Mouse (Mus musculus): ENCODE data around the gene Shq1. TPM values are rescaled to one million over a fixed set of nuclear protein-coding genes. Genes with fewer than 3 reads are reported as not detected.

Gene Shq1
- polyA plus RNA-seq, 1 experiment from 2014 or later, result 7.7 TPM

DNA sequence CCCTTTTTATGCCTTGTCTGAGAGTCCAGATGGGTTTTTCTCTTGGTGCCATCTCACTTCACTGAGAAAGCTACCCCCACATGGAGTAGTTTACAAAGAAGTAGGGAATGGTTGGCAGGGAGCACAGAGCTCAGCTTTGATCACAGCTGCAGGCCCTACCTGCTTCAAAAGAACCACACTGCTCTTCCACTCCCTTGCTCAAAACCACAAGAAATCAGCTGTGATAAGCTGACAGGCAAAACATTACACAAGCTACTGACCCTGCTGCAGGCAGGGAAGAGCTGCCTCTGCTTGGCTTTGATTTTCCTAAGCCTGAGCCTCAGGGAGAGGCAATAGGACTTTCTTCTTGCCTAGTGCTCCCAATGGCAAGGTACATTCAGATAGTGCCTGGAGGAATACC lies 89.9 kb downstream of the Shq1 start:
- H3K27me3 ChIP-seq (ENCODE audit: control insufficient read depth, insufficient read depth, low read length), result no peaks in the 10 kb centered on the region
- no peak overlapping the region for H3K27ac ChIP-seq (replicated peaks)
- DNase-seq (ENCODE audit: low spot score), result no peak
- no peak for ATAC-seq (ENCODE audit: low FRiP score, low TSS enrichment)
- H3K4me1 ChIP-seq (replicated peaks; ENCODE audit: control insufficient read depth, insufficient read depth), result no peaks in the 10 kb centered on the region
- no peaks in the 10 kb centered on the region for H3K9me3 ChIP-seq (ENCODE audit: control insufficient read depth, low read length)
- TF ChIP-seq CTCF (IDR thresholded peaks at IDR 0.05; ENCODE audit: low read depth) (no peak), EP300 (optimal IDR thresholded peaks at IDR 0.05) (no peak)
- H3K9ac ChIP-seq (ENCODE audit: low read length), result no peak overlapping the region
- no peak overlapping the region for H3K4me3 ChIP-seq (ENCODE audit: low read depth, low read length)
- H3K36me3 ChIP-seq (ENCODE audit: control insufficient read depth, insufficient read depth, low read length), result no peaks in the 10 kb centered on the region
- H3K4me2 ChIP-seq (replicated peaks; ENCODE audit: low read depth), result no peak overlapping the region

DNA sequence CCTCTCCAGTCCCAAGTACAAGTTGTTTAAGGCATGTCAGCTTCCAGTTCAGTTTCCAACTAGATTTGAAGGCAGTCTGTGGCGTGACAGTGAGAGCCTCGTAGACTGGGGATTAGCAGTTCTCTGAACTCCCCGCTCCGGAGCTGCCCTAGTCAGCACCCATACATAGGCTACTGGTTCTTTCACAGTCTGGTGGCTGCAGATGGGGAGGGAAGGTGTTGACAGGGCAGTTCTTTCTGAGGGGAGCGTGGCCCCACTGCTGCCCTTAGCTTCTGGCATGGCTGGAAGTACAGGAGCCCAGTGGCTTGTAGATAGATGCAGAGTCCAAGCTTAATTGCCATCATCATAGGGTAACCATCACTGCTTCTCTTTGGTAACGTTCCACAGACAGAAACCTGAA lies 93.4 kb downstream of the Shq1 start:
- 0 out of 2 replicates have a peak, but pooled peaks cover 2% of the 10 kb centered on the region for H3K36me3 ChIP-seq (ENCODE audit: control insufficient read depth, insufficient read depth, low read length)
- H3K4me2 ChIP-seq (replicated peaks; ENCODE audit: low read depth), result no peak overlapping the region
- no peak overlapping the region for H3K27ac ChIP-seq (replicated peaks)
- no peaks in the 10 kb centered on the region for H3K4me1 ChIP-seq (replicated peaks; ENCODE audit: control insufficient read depth, insufficient read depth)
- no peak for TF ChIP-seq EP300 (optimal IDR thresholded peaks at IDR 0.05)
- TF ChIP-seq CTCF (IDR thresholded peaks at IDR 0.05; ENCODE audit: low read depth), result no peak
- ATAC-seq (ENCODE audit: low FRiP score, low TSS enrichment), result no peak
- no peak overlapping the region for H3K9ac ChIP-seq (ENCODE audit: low read length)
- no peaks in the 10 kb centered on the region for H3K9me3 ChIP-seq (ENCODE audit: control insufficient read depth, low read length)
- DNase-seq (ENCODE audit: low spot score), result no peak
- 93% methylated on average over 6 of the region's 6 CpGs for WGBS
- no peak overlapping the region for H3K4me3 ChIP-seq (ENCODE audit: low read depth, low read length)
- H3K27me3 ChIP-seq (ENCODE audit: control insufficient read depth, insufficient read depth, low read length), result no peaks in the 10 kb centered on the region

DNA sequence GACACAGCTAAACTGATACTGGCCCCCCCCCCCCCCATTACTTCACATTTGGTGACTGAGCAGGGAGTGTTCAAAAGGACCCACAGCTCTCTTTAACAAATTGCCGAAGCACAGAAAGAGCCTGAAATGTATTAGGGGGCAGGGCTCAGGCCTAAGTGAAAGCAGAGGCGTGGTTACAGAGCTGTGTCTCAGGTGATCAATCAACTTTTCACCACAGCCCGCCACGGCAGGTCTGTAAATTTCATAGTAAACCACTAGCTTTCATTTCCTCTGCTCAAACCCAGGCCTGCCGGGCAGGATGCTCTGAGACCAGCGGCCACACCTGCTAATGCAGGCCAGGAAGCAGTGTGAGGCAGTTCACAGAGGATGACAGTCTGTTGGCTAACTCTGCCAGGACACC lies 94.8 kb downstream of the Shq1 start:
- no peak overlapping the region for H3K4me3 ChIP-seq (ENCODE audit: low read depth, low read length)
- no peak for TF ChIP-seq CTCF (IDR thresholded peaks at IDR 0.05; ENCODE audit: low read depth)
- TF ChIP-seq EP300 (optimal IDR thresholded peaks at IDR 0.05), result no peak
- H3K27ac ChIP-seq (replicated peaks), result no peak overlapping the region
- WGBS, result 35% methylated on average over 6 of the region's 6 CpGs
- H3K27me3 ChIP-seq (ENCODE audit: control insufficient read depth, insufficient read depth, low read length), result no peaks in the 10 kb centered on the region
- 0 out of 2 replicates have a peak, but pooled peaks cover 2% of the 10 kb centered on the region for H3K36me3 ChIP-seq (ENCODE audit: control insufficient read depth, insufficient read depth, low read length)
- no peaks in the 10 kb centered on the region for H3K4me1 ChIP-seq (replicated peaks; ENCODE audit: control insufficient read depth, insufficient read depth)
- ATAC-seq (ENCODE audit: low FRiP score, low TSS enrichment) (no peak), DNase-seq (ENCODE audit: low spot score) (no peak)
- H3K9me3 ChIP-seq (ENCODE audit: control insufficient read depth, low read length), result no peaks in the 10 kb centered on the region
- no peak overlapping the region for H3K4me2 ChIP-seq (replicated peaks; ENCODE audit: low read depth)
- H3K9ac ChIP-seq (ENCODE audit: low read length), result no peak overlapping the region

DNA sequence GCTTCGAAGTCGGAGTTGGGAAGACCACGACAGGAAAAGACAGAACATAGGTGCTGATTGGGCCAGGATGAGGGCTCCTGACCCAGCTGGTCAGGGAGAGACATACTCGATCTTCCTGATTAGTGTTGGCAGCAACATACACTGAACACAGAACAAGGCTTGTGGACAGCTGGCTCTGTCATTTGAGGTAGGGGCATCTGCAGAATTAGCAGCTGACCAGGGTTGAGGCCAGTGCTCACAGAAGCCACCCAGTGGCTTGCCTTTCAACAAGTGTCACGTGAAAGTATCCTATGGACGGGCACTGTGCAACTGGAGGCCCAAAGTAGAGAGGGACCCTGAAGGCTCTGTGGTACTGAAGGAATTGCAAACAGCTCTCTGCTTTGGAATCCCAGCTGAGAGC lies 104.2 kb downstream of the Shq1 start:
- H3K4me2 ChIP-seq (replicated peaks; ENCODE audit: low read depth), result no peak overlapping the region
- no peaks in the 10 kb centered on the region; the same call in 1 of the 2 replicates for H3K4me1 ChIP-seq (replicated peaks; ENCODE audit: control insufficient read depth, insufficient read depth)
- no peak for ATAC-seq (ENCODE audit: low FRiP score, low TSS enrichment)
- H3K4me3 ChIP-seq (ENCODE audit: low read depth, low read length), result no peak overlapping the region
- no peak overlapping the region for H3K9ac ChIP-seq (ENCODE audit: low read length)
- 84% methylated on average over 6 of the region's 6 CpGs for WGBS
- TF ChIP-seq EP300 (optimal IDR thresholded peaks at IDR 0.05), result no peak
- no peak for TF ChIP-seq CTCF (IDR thresholded peaks at IDR 0.05; ENCODE audit: low read depth)
- H3K27me3 ChIP-seq (ENCODE audit: control insufficient read depth, insufficient read depth, low read length), result no peaks in the 10 kb centered on the region
- H3K27ac ChIP-seq (replicated peaks), result no peak overlapping the region
- no peak for DNase-seq (ENCODE audit: low spot score)
- no peaks in the 10 kb centered on the region for H3K9me3 ChIP-seq (ENCODE audit: control insufficient read depth, low read length)
- no peaks in the 10 kb centered on the region for H3K36me3 ChIP-seq (ENCODE audit: control insufficient read depth, insufficient read depth, low read length)

DNA sequence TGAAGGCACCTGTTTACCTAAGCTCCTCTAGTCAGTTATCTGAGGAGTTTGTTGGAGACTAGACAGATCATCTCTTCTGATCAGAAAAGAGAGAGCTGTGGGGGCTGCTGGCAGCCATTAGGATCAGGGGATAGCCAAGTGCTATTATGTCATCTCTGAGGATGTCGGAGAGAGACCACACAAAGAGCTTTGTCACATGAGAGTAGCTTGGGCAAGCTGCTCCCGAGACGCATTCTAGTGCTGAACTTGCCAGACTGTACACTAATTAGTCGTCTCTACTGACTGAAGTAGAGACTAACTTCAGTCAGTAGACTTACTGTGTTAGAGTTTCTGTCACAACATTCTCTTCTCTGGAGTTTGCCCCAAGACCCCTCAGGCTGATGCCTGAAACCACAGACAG lies 106.4 kb downstream of the Shq1 start:
- no peak for ATAC-seq (ENCODE audit: low FRiP score, low TSS enrichment)
- H3K4me1 ChIP-seq (replicated peaks; ENCODE audit: control insufficient read depth, insufficient read depth), result no peaks in the 10 kb centered on the region; the same call in 1 of the 2 replicates
- no peak overlapping the region for H3K27ac ChIP-seq (replicated peaks)
- H3K36me3 ChIP-seq (ENCODE audit: control insufficient read depth, insufficient read depth, low read length), result no peaks in the 10 kb centered on the region
- no peak overlapping the region for H3K4me2 ChIP-seq (replicated peaks; ENCODE audit: low read depth)
- no peaks in the 10 kb centered on the region for H3K27me3 ChIP-seq (ENCODE audit: control insufficient read depth, insufficient read depth, low read length)
- no peak for TF ChIP-seq EP300 (optimal IDR thresholded peaks at IDR 0.05)
- TF ChIP-seq CTCF (IDR thresholded peaks at IDR 0.05; ENCODE audit: low read depth), result no peak
- H3K9me3 ChIP-seq (ENCODE audit: control insufficient read depth, low read length), result no peaks in the 10 kb centered on the region
- H3K4me3 ChIP-seq (ENCODE audit: low read depth, low read length), result no peak overlapping the region
- no peak for DNase-seq (ENCODE audit: low spot score)
- WGBS, result 60% methylated on average over 4 of the region's 4 CpGs
- no peak overlapping the region for H3K9ac ChIP-seq (ENCODE audit: low read length)

DNA sequence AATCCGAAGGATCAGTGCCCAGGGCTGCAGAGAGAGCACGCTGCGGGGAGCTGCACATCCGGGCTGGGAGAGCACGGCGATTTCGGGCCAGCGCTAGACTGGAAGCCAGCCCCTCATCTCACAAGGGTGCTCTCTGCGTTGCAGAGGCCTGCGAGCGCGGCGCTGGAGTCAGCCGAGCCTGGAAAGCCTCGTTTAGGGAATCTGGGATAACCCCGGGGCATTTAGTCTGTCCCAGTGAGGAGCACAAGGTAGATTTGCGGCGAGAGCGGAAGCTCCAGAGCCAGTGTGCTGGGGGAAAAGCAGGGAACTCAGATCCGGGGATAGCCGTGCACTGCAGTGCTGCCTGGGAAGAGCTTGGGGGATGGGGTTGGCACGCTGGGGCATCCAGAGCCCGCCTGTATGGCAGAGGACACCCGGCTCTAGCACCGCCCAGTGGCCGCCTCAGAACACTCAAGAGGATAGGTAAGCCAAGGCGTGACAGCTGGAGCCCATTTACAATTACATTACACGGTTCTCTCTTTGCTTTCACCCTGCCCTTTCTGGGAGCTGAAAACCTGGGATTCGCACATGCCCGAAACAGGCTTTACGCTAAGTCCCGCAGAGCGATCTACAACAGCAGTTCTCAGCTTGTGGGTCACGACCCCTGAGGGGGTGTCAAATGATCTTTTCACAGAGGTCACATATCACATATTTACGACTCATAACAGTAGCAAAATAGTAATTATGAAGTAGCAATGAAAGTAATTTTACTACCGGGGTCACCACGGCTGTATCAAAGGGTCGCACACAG lies 107.2 kb downstream of the Shq1 start:
- H3K4me2 ChIP-seq (replicated peaks; ENCODE audit: low read depth), result peak overlapping the region; percentile 96
- no peaks in the 10 kb centered on the region; the same call in 1 of the 2 replicates for H3K4me1 ChIP-seq (replicated peaks; ENCODE audit: control insufficient read depth, insufficient read depth)
- no peaks in the 10 kb centered on the region for H3K36me3 ChIP-seq (ENCODE audit: control insufficient read depth, insufficient read depth, low read length)
- peak; percentile 83 for ATAC-seq (ENCODE audit: low FRiP score, low TSS enrichment)
- no peak overlapping the region for H3K27ac ChIP-seq (replicated peaks)
- WGBS, result 8% methylated on average over 38 of the region's 38 CpGs
- H3K9ac ChIP-seq (ENCODE audit: low read length), result peak overlapping the region; percentile 51
- H3K4me3 ChIP-seq (ENCODE audit: low read depth, low read length), result peak overlapping the region; percentile 46
- no peaks in the 10 kb centered on the region for H3K9me3 ChIP-seq (ENCODE audit: control insufficient read depth, low read length)
- peak; percentile 79 for DNase-seq (ENCODE audit: low spot score)
- peak; percentile 79 for TF ChIP-seq CTCF (IDR thresholded peaks at IDR 0.05; ENCODE audit: low read depth)
- TF ChIP-seq EP300 (optimal IDR thresholded peaks at IDR 0.05), result no peak
- no peaks in the 10 kb centered on the region for H3K27me3 ChIP-seq (ENCODE audit: control insufficient read depth, insufficient read depth, low read length)
